Mouse (Mus musculus): ENCODE data around the gene Wnk2. TPM values are rescaled to one million over a fixed set of nuclear protein-coding genes. Genes with fewer than 3 reads are reported as not detected.

Gene Wnk2
- polyA plus RNA-seq, 1 experiment from 2014 or later: 0.14 TPM

- H3K27me3 ChIP-seq (replicated peaks): no peaks in the 10 kb centered on the region
- no peak overlapping the region for H3K4me3 ChIP-seq
- WGBS (ENCODE audit: insufficient replicate concordance): 50% methylated on average over 8 of the region's 8 CpGs
- no peak overlapping the region for H3K9ac ChIP-seq
- H3K27ac ChIP-seq: no peak overlapping the region
- no peaks in the 10 kb centered on the region for H3K9me3 ChIP-seq (replicated peaks)
- no peak for ATAC-seq
- no peak overlapping the region for H3K4me2 ChIP-seq
- no peaks in the 10 kb centered on the region for H3K36me3 ChIP-seq
- no peaks in the 10 kb centered on the region for H3K4me1 ChIP-seq
Measured at GRCm38 (mm10) chr13:49108119-49108846, 39.5 kb downstream of the Wnk2 start.

- no peaks in the 10 kb centered on the region for H3K9me3 ChIP-seq (replicated peaks)
- WGBS (ENCODE audit: insufficient replicate concordance): 64% methylated on average over 1 of the region's 1 CpGs
- ATAC-seq: no peak
- no peak overlapping the region for H3K9ac ChIP-seq
- no peaks in the 10 kb centered on the region for H3K4me1 ChIP-seq
- no peak overlapping the region for H3K4me2 ChIP-seq
- H3K36me3 ChIP-seq: no peaks in the 10 kb centered on the region
- no peak overlapping the region for H3K27ac ChIP-seq
- H3K27me3 ChIP-seq (replicated peaks): no peaks in the 10 kb centered on the region
- no peak overlapping the region for H3K4me3 ChIP-seq
Measured at GRCm38 (mm10) chr13:49103913-49104312, 43.9 kb downstream of the Wnk2 start.

GRCm38 (mm10) chr13:49103235-49103634 lies 44.6 kb downstream of the Wnk2 start:
- no peak for ATAC-seq
- H3K27me3 ChIP-seq (replicated peaks): no peaks in the 10 kb centered on the region
- H3K27ac ChIP-seq: no peak overlapping the region
- no peaks in the 10 kb centered on the region for H3K9me3 ChIP-seq (replicated peaks)
- no peak overlapping the region for H3K4me2 ChIP-seq
- H3K36me3 ChIP-seq: no peaks in the 10 kb centered on the region
- no peaks in the 10 kb centered on the region for H3K4me1 ChIP-seq
- no peak overlapping the region for H3K9ac ChIP-seq
- no peak overlapping the region for H3K4me3 ChIP-seq
- 63% methylated on average over 7 of the region's 7 CpGs for WGBS (ENCODE audit: insufficient replicate concordance)

- no peak overlapping the region for H3K4me3 ChIP-seq
- 35% methylated on average over 1 of the region's 1 CpGs for WGBS (ENCODE audit: insufficient replicate concordance)
- no peak overlapping the region for H3K27ac ChIP-seq
- no peaks in the 10 kb centered on the region for H3K9me3 ChIP-seq (replicated peaks)
- H3K36me3 ChIP-seq: no peaks in the 10 kb centered on the region
- ATAC-seq: no peak
- H3K9ac ChIP-seq: no peak overlapping the region
- no peaks in the 10 kb centered on the region for H3K4me1 ChIP-seq
- H3K27me3 ChIP-seq (replicated peaks): no peaks in the 10 kb centered on the region
- H3K4me2 ChIP-seq: no peak overlapping the region
Measured at GRCm38 (mm10) chr13:49100417-49100816, 47.4 kb downstream of the Wnk2 start.

GRCm38 (mm10) chr13:49096826-49097225 lies 51.0 kb downstream of the Wnk2 start:
- Histone ChIP-seq H3K27ac (no peak overlapping the region), H3K4me1 (no peaks in the 10 kb centered on the region), H3K9me3 (replicated peaks) (no peaks in the 10 kb centered on the region), H3K36me3 (no peaks in the 10 kb centered on the region), H3K4me2 (no peak overlapping the region), H3K27me3 (replicated peaks) (no peaks in the 10 kb centered on the region), H3K9ac (no peak overlapping the region), H3K4me3 (no peak overlapping the region)
- WGBS (ENCODE audit: insufficient replicate concordance): 63% methylated on average over 4 of the region's 4 CpGs
- no peak for ATAC-seq

GRCm38 (mm10) chr13:49094667-49095066 lies 53.1 kb downstream of the Wnk2 start:
- no peaks in the 10 kb centered on the region for H3K36me3 ChIP-seq
- no peak overlapping the region for H3K9ac ChIP-seq
- no peaks in the 10 kb centered on the region for H3K27me3 ChIP-seq (replicated peaks)
- H3K9me3 ChIP-seq (replicated peaks): no peaks in the 10 kb centered on the region
- no peaks in the 10 kb centered on the region for H3K4me1 ChIP-seq
- WGBS (ENCODE audit: insufficient replicate concordance): 65% methylated on average over 6 of the region's 6 CpGs
- H3K27ac ChIP-seq: no peak overlapping the region
- no peak for ATAC-seq
- no peak overlapping the region for H3K4me2 ChIP-seq
- no peak overlapping the region for H3K4me3 ChIP-seq

GRCm38 (mm10) chr13:49093471-49093891 lies 54.3 kb downstream of the Wnk2 start:
- Histone ChIP-seq H3K9me3 (replicated peaks) (no peaks in the 10 kb centered on the region), H3K4me2 (no peak overlapping the region), H3K36me3 (no peaks in the 10 kb centered on the region), H3K4me3 (no peak overlapping the region), H3K9ac (no peak overlapping the region), H3K4me1 (no peaks in the 10 kb centered on the region), H3K27ac (no peak overlapping the region), H3K27me3 (replicated peaks) (no peaks in the 10 kb centered on the region)
- WGBS (ENCODE audit: insufficient replicate concordance): 57% methylated on average over 9 of the region's 9 CpGs
- ATAC-seq: no peak

GRCm38 (mm10) chr13:49092596-49092995 lies 55.2 kb downstream of the Wnk2 start:
- H3K4me1 ChIP-seq: no peaks in the 10 kb centered on the region
- H3K9me3 ChIP-seq (replicated peaks): no peaks in the 10 kb centered on the region
- no peaks in the 10 kb centered on the region for H3K36me3 ChIP-seq
- no peak overlapping the region for H3K4me2 ChIP-seq
- H3K4me3 ChIP-seq: no peak overlapping the region
- 61% methylated on average over 9 of the region's 9 CpGs for WGBS (ENCODE audit: insufficient replicate concordance)
- no peak overlapping the region for H3K9ac ChIP-seq
- H3K27me3 ChIP-seq (replicated peaks): no peaks in the 10 kb centered on the region
- no peak overlapping the region for H3K27ac ChIP-seq
- no peak for ATAC-seq

GRCm38 (mm10) chr13:49090176-49090575 lies 57.6 kb downstream of the Wnk2 start:
- 64% methylated on average over 1 of the region's 1 CpGs for WGBS (ENCODE audit: insufficient replicate concordance)

GRCm38 (mm10) chr13:49088874-49089273 lies 58.9 kb downstream of the Wnk2 start:
- ATAC-seq: no peak
- Histone ChIP-seq H3K4me3 (no peak overlapping the region), H3K9ac (no peak overlapping the region), H3K4me1 (no peaks in the 10 kb centered on the region), H3K27ac (no peak overlapping the region), H3K4me2 (no peak overlapping the region), H3K27me3 (replicated peaks) (no peaks in the 10 kb centered on the region), H3K9me3 (replicated peaks) (no peaks in the 10 kb centered on the region), H3K36me3 (no peaks in the 10 kb centered on the region)
- WGBS (ENCODE audit: insufficient replicate concordance): 68% methylated on average over 6 of the region's 6 CpGs

More at GRCm38 (mm10) chr13:49090176-49090575, 57.6 kb downstream of the Wnk2 start:
- no peak overlapping the region for H3K9ac ChIP-seq
- H3K4me2 ChIP-seq: no peak overlapping the region
- H3K27me3 ChIP-seq (replicated peaks): no peaks in the 10 kb centered on the region
- no peak overlapping the region for H3K27ac ChIP-seq
- no peak overlapping the region for H3K4me3 ChIP-seq
- no peaks in the 10 kb centered on the region for H3K9me3 ChIP-seq (replicated peaks)
- no peaks in the 10 kb centered on the region for H3K36me3 ChIP-seq
- H3K4me1 ChIP-seq: no peaks in the 10 kb centered on the region
- ATAC-seq: no peak

GRCm38 (mm10) chr13:49087420-49087819 lies 60.4 kb downstream of the Wnk2 start:
- Histone ChIP-seq H3K36me3 (no peaks in the 10 kb centered on the region), H3K27ac (no peak overlapping the region), H3K9ac (no peak overlapping the region), H3K4me3 (no peak overlapping the region), H3K9me3 (replicated peaks) (no peaks in the 10 kb centered on the region), H3K4me1 (no peaks in the 10 kb centered on the region), H3K4me2 (no peak overlapping the region), H3K27me3 (replicated peaks) (no peaks in the 10 kb centered on the region)
- ATAC-seq: no peak
- WGBS (ENCODE audit: insufficient replicate concordance): 62% methylated on average over 7 of the region's 7 CpGs

GRCm38 (mm10) chr13:49086431-49086830 lies 61.4 kb downstream of the Wnk2 start:
- H3K4me1 ChIP-seq: no peaks in the 10 kb centered on the region
- ATAC-seq: no peak
- H3K36me3 ChIP-seq: no peaks in the 10 kb centered on the region
- H3K9me3 ChIP-seq (replicated peaks): no peaks in the 10 kb centered on the region
- WGBS (ENCODE audit: insufficient replicate concordance): 38% methylated on average over 4 of the region's 4 CpGs
- H3K27ac ChIP-seq: no peak overlapping the region
- no peak overlapping the region for H3K4me3 ChIP-seq
- H3K9ac ChIP-seq: no peak overlapping the region
- H3K4me2 ChIP-seq: no peak overlapping the region
- H3K27me3 ChIP-seq (replicated peaks): no peaks in the 10 kb centered on the region

- H3K4me3 ChIP-seq: no peak overlapping the region
- H3K27ac ChIP-seq: no peak overlapping the region
- no peaks in the 10 kb centered on the region for H3K4me1 ChIP-seq
- H3K9me3 ChIP-seq (replicated peaks): no peaks in the 10 kb centered on the region
- no peaks in the 10 kb centered on the region for H3K36me3 ChIP-seq
- H3K4me2 ChIP-seq: no peak overlapping the region
- no peaks in the 10 kb centered on the region for H3K27me3 ChIP-seq (replicated peaks)
- WGBS (ENCODE audit: insufficient replicate concordance): 72% methylated on average over 9 of the region's 9 CpGs
- H3K9ac ChIP-seq: no peak overlapping the region
- no peak for ATAC-seq
Measured at GRCm38 (mm10) chr13:49085211-49085610, 62.6 kb downstream of the Wnk2 start.

Data from liver, embryonic 12.5 days (tissue).